Mouse (Mus musculus) ES-Bruce4 (cell line): ENCODE data around the gene Etfrf1. TPM values are rescaled to one million over a fixed set of nuclear protein-coding genes. Genes with fewer than 3 reads are reported as not detected.

Experiments used
- H3K27ac ChIP-seq: 2 replicates; pipeline ENCODE4 v1.5.1; 2012; ENCODE audit warnings: low read length, inconsistent platforms; ENCODE audit not compliant: insufficient read depth
- H3K27me3 ChIP-seq: 2 replicates; pipeline ENCODE4 v1.6.1; 2012; ENCODE audit warnings: mild to moderate bottlenecking, low read length, inconsistent platforms; ENCODE audit not compliant: control insufficient read depth, poor library complexity, insufficient read depth, severe bottlenecking
- H3K36me3 ChIP-seq: 2 replicates; pipeline ENCODE4 v1.6.1; 2012; ENCODE audit warnings: inconsistent platforms, mild to moderate bottlenecking, low read length, moderate library complexity; ENCODE audit not compliant: control insufficient read depth, poor library complexity, insufficient read depth, severe bottlenecking
- H3K4me1 ChIP-seq: one replicate; pipeline ENCODE4 v1.8.1; 2011; ENCODE audit warnings: low read length; ENCODE audit not compliant: control insufficient read depth, insufficient read depth
- H3K4me3 ChIP-seq: 2 replicates; pipeline ENCODE4 v1.5.1; 2011; ENCODE audit warnings: low read depth, mild to moderate bottlenecking, low read length
- H3K9ac ChIP-seq: 2 replicates; pipeline ENCODE4 v1.6.1; 2012; ENCODE audit warnings: low read depth, mild to moderate bottlenecking, inconsistent platforms; ENCODE audit not compliant: poor library complexity, severe bottlenecking
- H3K9me3 ChIP-seq: replicated peaks from 2 replicates; pipeline ENCODE4 v1.6.1; 2012; ENCODE audit warnings: mild to moderate bottlenecking, low read length, inconsistent platforms; ENCODE audit not compliant: control insufficient read depth, poor library complexity, insufficient read depth, severe bottlenecking
- CTCF ChIP-seq: IDR thresholded peaks from one replicate; pipeline ENCODE4 v1.8.1; 2011; ENCODE audit warnings: low read depth, low read length
- EP300 ChIP-seq: IDR thresholded peaks from 2 replicates; pipeline ENCODE4 v1.6.1; 2011; ENCODE audit warnings: low read depth, low read length; ENCODE audit not compliant: insufficient read depth
- POLR2A ChIP-seq: IDR thresholded peaks from one replicate; pipeline ENCODE4 v1.8.1; 2011; ENCODE audit warnings: low read length; ENCODE audit not compliant: insufficient read depth
- polyA plus RNA-seq: library from polyadenylated mRNA; stranded (reverse); fragments of >200 nt; gene quantifications from 2 replicates; pipeline ENCODE4 v1.2.4, GENCODE M21; 2011; ENCODE audit warnings: low read depth; ENCODE audit not compliant: missing spikeins, insufficient read depth, insufficient read length

Etfrf1 gene
- 24.6 and 28.6 TPM in 2 replicates for polyA plus RNA-seq

DNA sequence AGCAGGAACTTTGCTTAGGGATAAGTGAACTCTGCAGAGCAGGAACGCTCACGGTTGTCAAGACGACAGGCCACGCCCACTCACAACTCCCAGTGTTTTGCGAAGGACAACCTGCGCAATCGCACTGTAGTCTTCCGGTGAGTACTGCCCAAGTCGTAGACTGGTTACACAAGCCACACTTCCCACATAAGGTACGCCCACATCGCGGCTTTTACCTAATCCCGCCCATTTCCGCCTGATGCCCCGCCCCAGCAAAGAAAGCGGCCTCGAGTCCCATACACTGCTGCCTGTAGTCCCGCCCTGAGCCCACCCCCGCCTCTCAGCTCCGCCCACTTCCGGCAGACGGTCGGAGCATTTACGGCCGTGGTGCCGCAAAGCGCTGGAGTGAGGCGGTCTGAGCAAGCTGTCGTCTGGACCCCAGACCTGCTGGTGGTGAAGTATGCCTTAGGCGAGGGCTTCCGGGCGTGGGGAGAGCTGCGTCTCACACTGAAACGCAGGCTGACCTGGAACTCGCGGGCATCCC, at the start of gene Etfrf1, which contains the start of gene Casc1:
Etfrf1 (plus strand) TSS at position 319 of the 523 bp plus-strand sequence.
Casc1 (minus strand) TSS at position 190 of the 523 bp plus-strand sequence.
- peak within 1 kb of the TSS; percentile 69 for H3K9ac ChIP-seq
- H3K27me3 ChIP-seq, result no peaks in the 10 kb centered on the region
- TF ChIP-seq CTCF (no peak), POLR2A (peak; percentile 88), EP300 (no peak; the same call in 1 of the 2 replicates)

DNA sequence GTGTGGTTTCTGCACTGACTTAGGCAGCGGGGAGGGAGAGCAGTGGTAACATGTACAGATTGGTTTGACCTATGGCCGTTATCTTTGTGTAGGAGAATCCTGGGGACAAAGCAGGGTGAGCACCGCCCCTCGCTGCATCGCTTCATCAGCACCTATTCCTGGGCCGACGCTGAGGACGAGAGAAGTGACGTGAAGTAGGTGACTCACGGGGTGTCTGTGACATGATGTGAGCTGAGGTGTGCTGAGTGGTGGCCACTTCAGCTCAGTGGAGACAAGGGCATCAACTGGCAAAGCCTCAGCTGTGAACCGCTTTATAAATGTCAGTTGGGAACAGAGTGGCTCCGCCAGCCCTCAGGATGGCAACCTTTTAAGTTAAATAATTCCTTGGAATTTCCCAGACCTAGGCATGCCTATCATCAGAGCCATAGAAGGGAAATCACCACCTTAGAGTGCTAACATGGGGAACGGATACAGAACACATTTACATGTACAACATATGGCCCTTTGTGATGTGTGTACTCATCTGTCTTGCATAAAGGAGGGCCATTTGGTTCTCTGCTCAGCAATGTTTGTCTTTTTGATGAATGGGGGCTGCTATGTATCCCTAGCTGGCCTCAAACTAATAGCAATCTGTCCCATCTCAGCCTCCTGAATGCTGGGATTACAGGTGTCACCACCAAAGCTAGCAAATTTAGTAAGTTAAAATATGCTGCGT, 38.9 kb upstream of the Etfrf1 start:
- H3K27me3 ChIP-seq, result no peaks in the 10 kb centered on the region
- no peaks in the 10 kb centered on the region for H3K9me3 ChIP-seq
- H3K27ac ChIP-seq, result no peak overlapping the region
- H3K4me1 ChIP-seq, result peaks cover 12% of the 10 kb centered on the region
- no peak overlapping the region for H3K9ac ChIP-seq
- TF ChIP-seq POLR2A (no peak), CTCF (no peak), EP300 (no peak)
- H3K4me3 ChIP-seq, result no peak overlapping the region
- H3K36me3 ChIP-seq, result no peaks in the 10 kb centered on the region

More for the DNA sequence above, at the start of gene Etfrf1, which contains the start of gene Casc1:
- no peaks in the 10 kb centered on the region for H3K9me3 ChIP-seq
- H3K27ac ChIP-seq, result peak within 1 kb of the TSS; percentile 81
- H3K4me3 ChIP-seq, result peak within 1 kb of the TSS; percentile 78
- 0 out of 2 replicates have a peak, but pooled peaks cover 3% of the 10 kb centered on the region for H3K36me3 ChIP-seq
- no peaks in the 10 kb centered on the region for H3K4me1 ChIP-seq

DNA sequence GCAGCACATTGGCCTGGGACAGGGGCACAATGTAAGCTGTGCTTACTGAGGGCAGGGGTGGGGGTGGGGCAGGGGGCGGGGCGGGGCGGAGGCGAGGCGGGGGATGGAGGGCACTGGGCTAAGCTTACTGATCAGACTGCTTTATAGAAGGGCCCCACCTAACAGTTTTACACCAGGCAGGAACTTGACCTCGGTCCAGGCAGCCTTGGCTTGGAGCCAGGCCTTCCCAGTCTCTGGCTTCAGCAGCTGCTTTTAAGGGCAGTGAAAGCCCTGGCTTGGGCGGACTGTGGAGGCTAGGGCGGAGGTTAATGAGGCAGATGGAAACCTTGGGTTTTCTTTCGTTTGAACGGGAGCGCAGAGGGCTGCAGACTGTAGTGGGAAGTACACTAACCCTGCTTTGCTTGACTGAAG, 37.1 kb upstream of the Etfrf1 start:
- H3K27ac ChIP-seq, result peak overlapping the region; percentile 61
- TF ChIP-seq CTCF (no peak), EP300 (no peak), POLR2A (no peak)
- no peaks in the 10 kb centered on the region for H3K9me3 ChIP-seq
- H3K27me3 ChIP-seq, result no peaks in the 10 kb centered on the region
- no peaks in the 10 kb centered on the region for H3K36me3 ChIP-seq
- H3K4me3 ChIP-seq, result peak overlapping the region; percentile 14; the same call in 1 of the 2 replicates
- H3K4me1 ChIP-seq, result peaks cover 12% of the 10 kb centered on the region
- H3K9ac ChIP-seq, result 0 out of 2 replicates have a peak overlapping the region, but pooled peaks have one; percentile 6

DNA sequence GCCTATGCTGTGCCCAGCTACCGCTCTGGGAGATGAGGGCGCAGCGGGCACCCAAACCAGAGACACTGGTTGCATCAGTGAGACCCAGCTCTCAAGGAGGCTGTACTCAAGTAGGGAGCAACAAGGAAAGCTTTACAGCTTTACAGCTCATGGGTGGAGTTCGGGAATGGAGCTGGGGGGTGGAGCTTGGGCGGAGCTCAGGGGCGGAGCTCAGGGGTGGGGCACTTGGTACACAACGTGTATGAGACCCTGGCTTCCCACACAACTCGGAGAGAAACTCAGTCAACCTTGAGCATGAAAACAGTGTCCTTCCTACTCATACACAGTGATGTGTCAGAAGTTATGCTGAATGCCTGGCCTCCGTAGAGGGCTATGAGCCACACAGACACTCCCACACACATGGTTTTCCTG, 35.4 kb upstream of the Etfrf1 start:
- Histone ChIP-seq H3K9me3 (no peaks in the 10 kb centered on the region), H3K9ac (no peak overlapping the region), H3K27me3 (no peaks in the 10 kb centered on the region), H3K4me1 (peaks cover 12% of the 10 kb centered on the region), H3K27ac (peak overlapping the region; percentile 42; the same call in 1 of the 2 replicates), H3K4me3 (peak overlapping the region; percentile 30; the same call in 1 of the 2 replicates), H3K36me3 (no peaks in the 10 kb centered on the region)
- TF ChIP-seq CTCF (no peak), EP300 (peak; percentile 46; the same call in 1 of the 2 replicates)

DNA sequence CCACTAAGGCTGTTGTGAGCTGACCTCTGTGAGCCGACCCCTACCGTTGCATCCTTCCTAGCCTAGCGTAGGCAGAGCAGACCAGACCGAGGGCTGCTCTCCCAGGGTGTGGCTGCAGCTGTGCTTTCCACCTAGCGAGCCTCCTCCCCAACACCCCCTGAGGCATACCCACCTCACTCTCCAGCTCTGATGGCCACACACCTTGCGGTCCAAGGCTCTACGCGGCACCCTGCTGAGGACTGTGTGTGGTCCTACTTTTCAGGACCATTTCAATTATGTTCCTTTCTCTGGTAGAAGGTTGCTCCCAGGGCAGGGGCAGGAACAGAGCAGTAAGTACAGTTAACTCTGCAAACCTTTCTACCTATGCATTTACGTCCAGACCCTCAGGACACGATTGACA, 34.5 kb upstream of the Etfrf1 start:
- TF ChIP-seq CTCF (no peak), EP300 (peak; percentile 99), POLR2A (no peak)
- Histone ChIP-seq H3K4me3 (peak overlapping the region; percentile 13; the same call in 1 of the 2 replicates), H3K9me3 (no peaks in the 10 kb centered on the region), H3K27me3 (no peaks in the 10 kb centered on the region), H3K36me3 (no peaks in the 10 kb centered on the region), H3K4me1 (peaks cover 12% of the 10 kb centered on the region), H3K9ac (no peak overlapping the region), H3K27ac (peak overlapping the region; percentile 43)
